Mouse (Mus musculus) embryo, embryonic 10 days (tissue): ENCODE measurements at regions not wholly inside any gene's neighbourhood (a gene's known extent, or its start where the extent isn't known, plus 50 kb on each side); places are given as distances from the start of the nearest gene placed in this dataset.
A peak's percentile ranks its signal among the peaks of the same experiment; 100 is the strongest.

ENCODE experiments used
- DNase-seq: peaks from one replicate; pipeline ENCODE4 v3.0.0-alpha.2; 2015; ENCODE audit warnings: low spot score

DNA sequence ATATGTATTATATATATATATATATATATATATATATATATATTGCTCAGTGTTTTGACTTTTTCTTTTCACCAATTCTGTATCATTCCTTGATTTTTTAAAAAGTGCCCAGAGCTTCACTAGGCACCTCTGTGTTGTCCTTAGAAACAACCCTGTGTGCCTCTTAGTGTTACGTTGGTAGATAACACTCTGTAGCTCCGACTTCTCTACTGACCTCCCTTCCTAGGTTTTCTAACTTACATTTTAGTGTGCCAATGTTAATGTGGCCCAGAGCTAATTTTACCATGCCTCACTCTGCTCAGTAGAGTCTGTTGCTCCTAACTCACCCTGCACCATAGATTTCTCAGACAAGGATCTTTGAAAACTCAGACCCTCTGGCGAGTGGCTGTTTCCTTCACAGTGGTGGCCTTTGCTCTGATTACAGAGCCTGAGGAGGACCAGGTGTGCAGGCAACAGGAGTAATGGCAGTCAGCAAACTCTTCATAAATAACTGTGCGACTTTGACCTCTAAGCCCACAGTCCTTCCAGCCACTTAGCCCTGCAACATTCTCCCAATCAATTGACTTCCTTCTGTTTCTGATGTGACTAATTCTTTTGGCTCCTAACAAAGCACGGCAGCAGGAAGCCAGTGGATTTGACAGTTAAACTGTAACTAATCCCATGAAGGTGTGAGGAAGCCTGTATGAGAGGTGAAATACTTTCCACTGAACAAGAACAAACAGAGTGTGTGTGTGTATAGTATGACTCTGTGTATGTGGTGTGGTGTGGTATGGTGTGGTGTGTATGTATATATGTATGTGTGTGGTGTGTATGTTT, 53.6 kb upstream of the Actr3 start:
- DNase-seq, result peak; percentile 14

- DNase-seq, result no peak
Observed at GRCm38 (mm10) chr1:125491014-125491413, 55.5 kb upstream of the Actr3 start.

DNA sequence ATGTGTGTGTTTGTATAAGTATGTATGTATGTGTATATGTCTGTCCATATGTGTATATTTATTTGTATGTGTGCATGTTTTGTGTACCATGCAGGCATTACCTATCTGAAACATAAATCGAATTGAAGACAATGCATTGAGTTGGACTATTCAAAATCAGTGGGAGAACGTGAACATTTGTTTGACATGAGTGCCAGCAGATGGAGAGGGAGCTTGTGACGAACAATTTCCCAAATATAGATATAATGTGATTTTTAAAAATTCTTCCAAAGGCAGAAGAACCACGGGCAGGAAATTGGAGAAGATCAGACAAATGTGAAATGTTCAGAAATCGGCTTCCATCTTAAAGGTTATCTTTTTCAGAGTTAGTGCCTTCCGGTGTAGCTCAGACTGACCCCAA, 59.1 kb upstream of the Actr3 start:
- DNase-seq, result no peak

DNA sequence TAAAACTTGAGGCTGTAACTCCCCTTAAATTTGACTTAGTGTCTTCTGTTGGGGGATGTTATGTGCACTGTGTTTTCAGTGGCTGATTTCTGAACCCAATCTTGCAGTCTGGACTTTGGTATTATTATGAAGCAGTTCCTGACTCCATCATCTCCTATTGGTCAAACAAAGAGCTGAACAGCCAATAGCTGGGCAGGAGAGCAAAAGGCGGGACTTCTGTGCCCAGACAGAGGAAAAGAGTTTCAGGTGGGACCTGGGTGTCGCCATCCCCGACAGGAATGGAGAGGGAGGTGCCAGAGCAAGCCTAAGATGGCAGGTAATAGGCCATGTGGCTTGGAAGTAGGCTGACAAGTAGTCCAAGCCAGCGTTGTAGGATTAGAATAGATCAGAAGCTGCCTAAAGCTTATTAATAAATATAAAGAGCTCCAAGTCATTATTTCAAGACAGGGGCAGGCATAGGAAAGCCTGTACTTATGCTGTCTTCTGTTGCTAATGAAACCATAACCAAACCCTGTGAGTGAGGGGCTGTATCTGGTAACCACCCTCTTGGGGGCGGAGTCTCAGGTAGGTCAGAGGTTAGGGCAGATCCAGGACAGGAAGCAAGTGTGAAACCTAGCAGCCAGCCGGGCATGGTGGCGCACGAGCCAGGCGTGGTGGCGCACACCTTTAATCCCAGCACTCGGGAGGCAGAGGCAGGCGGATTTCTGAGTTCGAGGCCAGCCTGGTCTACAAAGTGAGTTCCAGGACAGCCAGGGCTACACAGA, 60.0 kb upstream of the Actr3 start:
- no peak for DNase-seq

GRCm38 (mm10) chr1:125497006-125497405, 61.5 kb upstream of the Actr3 start:
- no peak for DNase-seq

- no peak for DNase-seq
Observed at GRCm38 (mm10) chr1:125501964-125502517, 58.4 kb upstream of the Slc35f5 start.

GRCm38 (mm10) chr1:125503878-125504277, 56.5 kb upstream of the Slc35f5 start:
- DNase-seq, result no peak

- no peak for DNase-seq
Observed at GRCm38 (mm10) chr1:125507786-125508514, 52.4 kb upstream of the Slc35f5 start.

DNA sequence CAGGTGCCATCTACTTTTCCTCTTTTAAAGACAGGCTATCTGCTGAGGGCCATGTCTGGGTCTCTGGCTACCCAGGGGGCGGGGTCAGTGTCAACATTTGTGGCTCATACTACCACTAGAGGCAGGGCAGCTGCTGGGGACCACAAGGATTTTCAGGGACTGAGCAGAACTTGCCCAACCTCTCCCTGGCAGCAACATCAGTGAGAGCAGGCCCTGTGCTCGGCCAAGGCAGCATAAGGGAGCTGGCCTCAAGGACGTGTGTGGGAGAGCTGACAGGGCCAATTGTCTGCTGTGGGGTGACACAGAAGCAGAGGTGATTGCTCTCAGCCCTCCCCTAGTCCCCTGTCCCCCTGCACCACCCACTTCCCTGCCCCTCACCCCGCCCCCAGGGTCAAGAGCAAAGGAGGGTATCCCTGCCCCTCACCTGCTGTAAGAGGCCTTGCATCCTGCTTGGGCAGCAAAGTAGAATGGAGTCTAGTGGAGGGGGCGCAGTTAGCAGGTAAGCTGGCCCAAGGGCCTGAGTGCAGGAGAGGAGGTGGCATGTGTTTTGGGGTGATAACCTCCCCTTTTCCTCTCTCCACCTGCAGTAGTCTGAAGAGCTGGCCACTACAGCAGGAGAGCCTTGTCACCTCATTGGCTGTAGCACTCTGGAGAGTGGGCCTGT, 51.7 kb upstream of the Slc35f5 start:
- DNase-seq, result no peak
